Mouse (Mus musculus) common myeloid progenitor, adult 5-6 weeks (primary cell): Measurements from ENCODE around the gene Dusp3. TPM values are rescaled to one million over a fixed set of nuclear protein-coding genes. Genes with fewer than 3 reads are reported as not detected.

Source experiments
- ATAC-seq: replicated peaks from 2 replicates; pipeline ENCODE4 v1.8.0; 2016; ENCODE audit warnings: low read depth, mild to moderate bottlenecking, moderate TSS enrichment, inconsistent platforms; ENCODE audit not compliant: poor library complexity, severe bottlenecking
- total RNA-seq: library from RNA; stranded (forward); fragments of 200-1000, 187-1606 nt; gene quantifications from 2 replicates; pipeline ENCODE4 v1.2.3, GENCODE M21; 2017

Gene Dusp3
- 2.0 and 6.6 TPM in 2 replicates for total RNA-seq

DNA sequence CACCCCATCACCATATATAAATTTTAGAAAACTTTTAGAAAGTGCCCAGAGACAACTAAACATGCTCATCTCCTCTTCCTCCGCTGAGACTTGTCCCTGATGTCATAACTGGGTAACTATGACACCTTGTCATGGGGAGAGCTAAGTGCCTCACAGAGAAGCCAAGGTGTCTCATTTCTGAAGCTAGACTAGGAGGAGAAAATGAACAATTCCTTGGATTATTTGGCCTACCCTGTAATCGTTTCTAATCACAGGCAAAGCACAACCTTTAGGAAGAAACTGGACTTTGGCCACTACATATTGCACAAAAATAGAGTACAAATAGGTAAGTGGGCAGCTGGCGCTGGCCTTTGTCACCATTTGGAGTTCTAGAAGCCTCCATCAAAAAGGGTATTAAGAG, at the start of gene Dusp3:
Gene Dusp3 (minus strand): TSS at position 101 of the 400 bp plus-strand sequence.
- ATAC-seq, result no peak

DNA sequence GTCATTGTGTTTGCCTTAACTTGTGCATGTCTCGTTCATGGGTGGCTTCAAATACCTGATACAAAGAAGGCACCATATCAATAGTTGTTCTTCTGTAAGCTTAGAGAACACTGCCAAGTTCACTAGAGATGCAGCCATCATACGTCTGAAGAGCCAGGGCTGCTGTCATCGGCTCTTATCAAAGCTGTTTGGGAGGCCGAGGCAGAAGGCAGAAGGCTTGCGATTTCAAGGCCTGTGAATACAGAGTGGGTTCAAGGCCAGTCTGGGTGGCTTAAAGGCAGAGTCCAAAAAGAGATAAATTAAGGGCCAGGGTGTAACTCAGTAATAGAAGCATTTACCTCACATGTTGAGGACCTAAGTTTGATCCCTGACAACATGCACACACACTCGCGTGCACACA, 49.5 kb upstream of the Dusp3 start:
- no peak for ATAC-seq

DNA sequence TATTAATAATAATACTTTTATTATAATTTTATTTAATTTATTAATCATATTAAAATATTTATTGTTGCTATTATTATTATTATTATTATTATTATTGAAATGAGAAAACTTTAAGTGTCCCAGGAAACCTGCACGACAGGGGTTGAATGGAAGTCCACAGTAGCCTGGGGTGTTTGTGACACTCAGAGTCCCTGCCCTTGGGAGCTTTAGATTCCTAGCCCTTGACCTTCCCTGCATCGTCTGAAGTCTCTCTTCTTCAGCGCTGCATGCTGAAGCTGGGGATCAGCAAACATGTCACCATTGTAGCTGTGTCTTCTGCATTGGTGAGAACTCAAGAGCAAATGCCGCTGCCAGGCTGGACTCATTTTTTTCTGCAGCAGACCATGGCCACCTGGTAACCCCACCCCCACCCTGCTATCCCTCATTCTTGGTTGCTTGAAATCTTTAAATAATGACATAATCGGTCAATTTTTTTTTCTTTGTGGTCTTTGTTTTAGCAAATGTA, 48.7 kb upstream of the Dusp3 start:
- ATAC-seq, result no peak

DNA sequence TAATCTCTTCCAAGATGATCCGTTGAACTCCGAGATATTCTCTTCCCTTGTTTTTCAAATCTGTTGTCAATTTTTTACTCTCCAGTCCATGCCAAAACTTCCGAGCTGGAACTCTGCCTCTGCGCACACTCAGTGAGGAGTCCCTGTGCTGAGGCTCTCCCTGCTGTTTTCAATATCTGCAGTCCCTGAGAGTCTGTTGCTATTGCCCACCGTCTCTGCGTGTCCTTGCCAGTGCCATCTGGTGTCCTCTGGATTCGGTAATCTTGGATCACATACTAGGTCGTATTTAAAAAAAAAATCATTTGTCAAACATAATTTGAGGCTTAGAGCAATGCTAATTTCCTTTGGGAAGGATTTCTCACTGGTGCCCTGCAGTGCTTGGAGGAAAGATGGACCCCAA, 48.1 kb upstream of the Dusp3 start:
- ATAC-seq, result no peak

DNA sequence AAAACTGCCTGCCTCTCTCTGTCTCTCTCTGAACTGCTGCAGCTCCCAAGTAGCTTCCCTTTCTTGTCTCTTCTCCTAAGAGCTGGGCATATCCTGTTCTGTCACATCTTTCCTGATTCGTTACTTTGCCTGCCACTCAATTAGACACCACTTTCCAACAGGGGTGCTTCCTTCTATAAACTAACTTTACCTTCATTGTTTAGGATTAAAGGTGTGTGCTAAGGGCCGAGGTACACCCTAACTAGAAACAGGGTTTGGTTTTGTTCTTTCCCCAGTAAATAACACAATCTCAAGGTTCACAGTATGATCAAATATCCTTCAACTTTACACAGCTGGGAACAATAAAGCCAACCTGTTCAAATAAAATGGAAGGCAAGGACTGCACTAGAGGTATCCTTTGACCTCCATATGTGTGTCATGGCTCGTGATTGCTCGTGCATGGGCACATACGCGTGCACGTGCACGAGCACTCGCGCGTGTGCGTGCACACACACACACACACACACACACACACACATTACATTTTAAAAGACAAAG, 46.3 kb upstream of the Dusp3 start:
- no peak for ATAC-seq

DNA sequence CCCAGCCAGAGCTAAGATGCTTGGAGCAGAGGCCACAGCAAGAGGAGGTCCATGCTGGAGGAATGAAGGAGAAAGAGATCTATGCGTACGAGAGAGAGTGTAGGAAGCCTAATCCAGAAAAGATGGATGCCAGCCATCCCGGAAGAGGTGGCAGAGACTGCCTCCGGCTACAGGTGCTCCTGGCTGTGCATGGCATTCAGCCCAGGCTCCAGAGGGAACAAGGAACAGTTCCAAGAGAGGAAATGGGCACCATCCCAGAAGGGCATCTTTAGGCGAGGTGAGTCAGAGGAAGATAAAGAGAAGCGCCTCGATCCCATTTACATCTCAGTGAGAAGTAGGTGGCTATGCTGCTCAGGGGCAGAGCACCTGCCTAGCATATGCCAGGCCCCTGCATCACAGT, 44.3 kb upstream of the Dusp3 start:
- ATAC-seq, result no peak

DNA sequence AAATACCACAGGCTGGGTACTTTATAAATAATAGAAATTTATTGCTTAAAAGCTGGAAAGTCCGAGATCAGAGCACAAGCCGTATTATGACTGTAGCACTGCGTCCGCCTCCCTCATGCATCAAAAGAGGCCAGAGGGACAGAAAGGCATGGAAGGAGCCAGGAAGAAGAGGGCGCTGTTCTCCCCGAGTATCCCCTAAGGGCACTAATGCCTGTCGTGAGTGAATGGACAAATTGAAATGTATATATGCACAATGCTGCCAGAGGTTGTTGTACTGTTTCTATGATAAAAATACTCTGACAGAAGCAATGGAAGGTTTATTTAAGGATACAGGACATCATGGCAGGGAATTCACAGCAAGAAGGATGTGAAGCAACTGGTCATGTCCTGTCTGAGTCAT, 43.2 kb upstream of the Dusp3 start:
- ATAC-seq, result no peak

DNA sequence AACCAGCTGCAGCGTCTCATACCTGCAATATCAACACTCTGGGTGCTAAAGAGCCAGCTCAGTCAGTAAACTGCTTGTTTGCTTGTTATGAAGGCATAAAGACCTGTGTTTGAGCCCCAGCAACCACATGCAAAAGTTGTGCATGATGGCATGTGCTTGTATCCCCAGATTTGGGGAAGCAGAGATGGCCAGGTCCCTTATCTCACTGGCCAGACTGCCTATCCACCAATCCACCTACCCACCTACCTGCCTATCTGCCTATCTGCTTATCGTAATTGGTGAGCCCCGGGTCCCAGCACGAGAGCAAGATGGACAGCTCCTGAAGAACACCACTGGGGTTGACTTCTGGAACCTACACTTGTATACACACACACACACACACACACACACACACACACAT, 42.5 kb upstream of the Dusp3 start:
- no peak for ATAC-seq

DNA sequence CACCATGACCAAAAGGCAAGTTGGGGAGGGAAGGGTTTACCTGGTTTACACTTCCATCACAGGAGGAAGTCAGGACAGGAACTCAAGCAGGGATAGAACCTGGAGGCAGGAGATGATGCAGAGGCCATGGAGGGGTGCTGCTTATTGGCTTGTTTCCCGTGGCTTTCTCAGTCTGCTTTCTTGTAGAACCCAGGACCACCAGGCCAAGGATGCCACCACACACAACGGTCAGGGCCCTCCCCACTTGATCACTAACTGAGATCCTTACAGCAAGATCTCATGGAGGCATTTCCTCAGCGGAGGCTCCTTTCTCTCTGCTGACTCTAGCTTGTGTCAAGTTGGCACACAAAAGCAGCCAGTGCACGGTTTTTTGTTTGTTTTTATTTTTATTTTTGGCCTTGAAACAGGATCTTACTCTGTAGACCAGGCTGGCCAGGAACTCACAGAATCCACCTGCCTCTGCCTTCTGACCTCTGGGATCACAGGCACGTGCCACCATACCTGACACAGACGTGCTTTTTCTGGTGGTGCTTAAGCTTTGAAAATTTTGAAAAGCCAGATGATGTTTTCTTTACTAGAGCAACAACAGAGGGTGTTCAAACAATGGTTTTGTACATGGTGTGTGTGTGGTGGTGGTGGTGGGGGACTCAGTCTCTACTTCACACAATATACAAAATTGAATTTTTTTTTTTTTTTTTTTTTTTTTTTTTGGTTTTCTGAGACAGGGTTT, 41.4 kb upstream of the Dusp3 start, which contains the start of gene Mpp3:
Gene Mpp3 (minus strand): TSS at position 375 of the 730 bp plus-strand sequence.
- ATAC-seq, result no peak

DNA sequence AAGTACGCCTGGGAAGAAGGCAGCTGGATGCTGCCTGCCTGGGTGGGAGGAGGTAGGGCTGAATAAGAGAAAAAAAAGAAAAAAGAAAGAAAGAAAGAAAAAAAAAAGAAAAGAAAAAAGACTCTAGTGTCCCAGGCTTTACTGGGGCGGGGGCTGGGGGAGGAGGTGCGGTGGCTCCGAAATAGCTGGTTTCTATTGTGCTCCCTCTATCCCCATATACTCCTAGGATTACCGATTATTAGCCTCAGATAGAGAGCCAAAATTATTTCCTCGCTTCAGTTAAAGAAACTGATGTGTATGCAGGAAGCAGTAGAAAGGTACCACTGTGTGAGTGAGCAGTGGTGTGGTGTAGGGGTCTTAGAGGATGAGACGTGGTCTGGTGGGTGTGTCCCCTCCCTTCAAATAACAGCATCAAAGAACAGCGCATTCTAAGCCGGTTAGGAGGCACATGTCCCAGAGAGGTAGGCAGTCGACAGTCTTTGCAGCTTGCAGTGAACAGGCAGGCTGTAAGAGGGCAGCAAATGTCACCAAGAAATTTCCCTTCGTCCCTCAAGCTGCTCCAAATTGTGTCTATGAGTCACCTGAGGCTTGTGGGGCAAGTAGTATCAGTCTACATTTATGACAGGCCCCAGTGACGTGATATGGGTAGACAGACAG, 40.7 kb upstream of the Dusp3 start:
- no peak for ATAC-seq

DNA sequence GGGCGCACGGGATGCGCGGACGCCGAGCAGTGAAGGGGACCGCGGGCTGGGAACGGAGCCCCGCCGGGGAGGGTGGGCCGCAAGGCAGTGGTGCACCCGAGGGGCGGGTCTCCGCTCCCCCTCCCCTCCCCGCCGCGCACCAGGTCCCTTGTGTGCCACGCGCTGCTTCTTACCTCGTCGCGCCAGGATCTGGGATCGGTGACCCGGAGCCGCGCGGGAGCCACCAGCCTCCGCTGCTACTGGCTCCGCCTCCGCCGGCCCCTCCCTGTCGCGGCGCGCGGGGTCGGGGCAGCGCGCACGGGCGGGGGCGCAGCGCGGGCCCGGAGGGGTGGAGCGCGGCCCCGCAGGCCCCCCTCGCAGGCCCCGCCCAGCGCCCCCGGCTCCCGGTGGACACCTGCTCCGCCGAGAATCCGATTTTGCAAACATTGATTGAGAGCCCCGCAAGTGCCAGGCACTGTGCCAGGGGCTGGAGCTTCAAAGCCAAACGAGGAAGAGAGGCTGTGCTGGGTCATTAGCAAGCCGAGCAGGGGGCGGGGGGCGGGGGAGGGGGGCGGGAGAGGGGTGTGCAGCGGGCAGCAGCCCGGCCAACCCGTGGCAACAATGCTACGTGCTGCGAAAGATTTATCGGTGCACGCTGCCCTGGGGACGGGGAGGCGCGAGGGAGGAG, 40.0 kb upstream of the Dusp3 start:
- ATAC-seq, result peak; percentile 50; the same call in 1 of the 2 replicates

DNA sequence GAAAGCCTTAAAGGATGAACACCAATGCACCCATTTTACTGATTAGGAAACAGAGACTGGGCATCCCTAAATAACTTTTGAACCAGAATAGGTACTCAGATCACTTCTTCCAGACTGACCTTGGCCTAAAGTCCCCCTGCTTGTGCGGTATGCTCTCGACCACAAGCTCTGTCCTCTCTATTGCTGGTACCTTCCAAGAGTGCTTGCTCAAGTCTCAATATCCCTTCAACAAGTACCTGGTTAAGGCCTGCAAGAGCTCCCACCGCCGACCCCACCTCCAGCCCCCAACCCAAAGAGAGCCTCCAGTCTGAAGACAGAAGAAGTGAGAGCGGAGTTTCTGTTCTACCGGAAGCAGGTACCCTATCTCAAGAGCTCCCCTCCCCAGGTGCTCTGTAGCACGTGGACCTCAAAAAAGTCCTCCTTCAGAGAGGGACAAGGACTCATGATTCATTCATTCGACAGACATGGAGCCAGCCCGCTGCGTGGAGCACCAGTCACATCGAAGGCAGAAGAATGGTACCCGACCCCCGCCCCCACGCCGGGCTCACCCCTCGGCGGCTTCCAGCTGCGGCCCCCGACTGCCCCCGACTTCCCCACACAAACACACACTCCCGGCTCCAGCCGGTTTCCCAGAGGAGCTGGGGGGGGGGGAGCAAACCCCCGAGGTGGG, 39.3 kb upstream of the Dusp3 start:
- no peak for ATAC-seq

DNA sequence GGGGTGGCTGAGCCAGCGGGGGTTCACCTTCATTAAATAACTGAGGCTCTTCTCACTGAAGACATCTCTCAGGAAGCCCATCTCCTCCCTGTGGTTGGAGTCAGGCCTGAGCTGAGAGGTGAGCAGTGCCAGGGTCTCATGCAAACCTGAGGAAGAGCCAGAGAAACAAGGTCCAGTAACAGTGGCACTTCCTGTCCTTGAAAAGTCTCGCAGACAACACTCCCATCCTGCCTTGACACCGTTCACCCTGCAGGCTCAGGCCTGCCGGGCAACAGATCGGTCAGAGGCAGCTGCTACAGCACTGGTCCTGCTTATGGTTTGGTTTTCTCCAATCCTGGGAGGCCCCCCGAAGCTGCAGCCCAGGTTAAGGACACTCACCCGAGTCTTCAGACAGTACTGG, 38.5 kb upstream of the Dusp3 start:
- no peak for ATAC-seq

DNA sequence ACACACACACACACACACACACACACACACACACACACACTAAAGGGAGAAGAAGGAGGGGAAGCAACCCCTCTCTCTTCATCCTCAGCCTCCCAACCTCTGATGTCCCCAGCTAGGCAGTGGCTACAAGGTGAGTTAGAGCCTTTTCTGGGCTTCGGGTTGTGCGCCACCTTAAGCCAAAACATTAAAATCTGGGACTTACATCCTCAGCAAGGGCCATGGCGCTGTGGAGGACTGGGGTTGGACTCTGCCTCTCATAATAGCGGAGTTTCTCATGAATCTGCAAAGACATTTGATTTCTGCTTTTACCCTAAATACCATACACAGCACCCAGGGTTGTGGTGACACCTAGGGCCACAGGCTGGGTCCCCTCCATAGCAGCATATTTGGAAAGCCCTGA, 38.1 kb upstream of the Dusp3 start:
- ATAC-seq, result no peak

DNA sequence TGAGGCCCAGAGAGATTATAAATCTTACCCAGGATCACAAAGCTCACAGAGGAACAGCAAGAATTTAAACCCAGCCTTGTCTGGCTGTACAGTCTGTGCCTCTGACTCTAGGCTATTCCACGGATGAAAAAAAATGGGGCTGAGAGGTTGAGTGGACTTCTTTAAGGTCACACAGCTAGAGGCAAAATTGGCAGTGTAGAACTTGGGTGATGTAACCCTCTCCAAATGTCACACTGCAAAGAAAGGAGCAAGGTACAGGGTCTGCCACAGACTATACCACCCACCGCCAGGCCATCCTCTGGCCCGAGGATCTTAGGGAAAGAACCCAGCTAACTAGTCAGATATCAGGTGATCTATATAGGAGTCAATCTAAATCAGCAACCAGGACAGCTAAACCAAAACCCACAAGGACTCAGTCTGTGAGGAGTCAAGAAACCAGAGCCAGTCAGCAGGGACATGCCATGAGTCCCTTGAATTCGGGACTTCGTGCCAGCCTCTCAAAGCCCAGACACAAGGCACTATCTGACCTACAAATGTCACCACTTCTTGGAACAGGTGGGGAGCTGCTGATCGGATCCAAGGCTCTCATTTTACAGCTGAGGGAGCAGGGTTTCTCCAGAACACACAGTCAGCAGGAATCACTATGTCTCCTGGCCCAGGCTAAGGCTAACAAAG, 37.4 kb upstream of the Dusp3 start:
- no peak for ATAC-seq

DNA sequence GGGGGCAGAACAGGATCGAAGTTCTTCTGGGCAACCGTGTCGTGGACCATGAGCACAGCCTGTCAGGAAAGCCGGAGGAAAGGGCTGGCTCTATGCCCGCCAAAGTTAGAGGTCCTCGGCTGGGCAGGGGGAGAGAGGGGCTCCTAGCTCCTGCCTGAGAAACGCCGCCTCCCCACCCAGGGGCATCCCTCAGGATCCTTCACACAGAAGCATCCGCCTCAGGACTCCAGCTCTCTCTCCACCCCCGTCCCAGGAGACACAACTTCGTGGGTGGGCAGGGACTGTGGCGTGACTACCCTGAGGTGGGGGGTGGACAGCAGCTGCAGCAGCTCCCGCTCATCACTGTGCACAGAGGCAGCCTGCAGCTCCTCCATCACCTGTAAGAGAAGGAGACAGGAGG, 36.6 kb upstream of the Dusp3 start:
- no peak for ATAC-seq

DNA sequence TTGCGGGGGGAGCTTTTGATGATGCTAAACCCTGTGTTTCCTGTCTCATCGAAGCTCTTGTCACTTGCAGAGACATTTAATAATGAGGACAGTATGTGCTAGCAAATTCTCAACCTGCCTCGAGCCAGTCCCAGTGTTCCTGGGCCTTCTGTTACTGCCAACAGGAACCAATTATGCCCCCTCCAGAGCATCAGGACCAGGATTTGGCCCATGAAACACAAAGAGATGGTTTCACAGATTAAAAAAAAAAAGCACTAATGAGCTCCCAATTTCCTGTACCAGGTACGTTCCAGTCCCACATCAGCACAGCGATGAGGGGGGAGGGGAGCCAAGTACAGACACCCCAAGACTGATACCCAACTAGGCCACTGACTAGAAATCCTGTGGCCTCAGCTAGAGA, 34.4 kb upstream of the Dusp3 start:
- ATAC-seq, result no peak

DNA sequence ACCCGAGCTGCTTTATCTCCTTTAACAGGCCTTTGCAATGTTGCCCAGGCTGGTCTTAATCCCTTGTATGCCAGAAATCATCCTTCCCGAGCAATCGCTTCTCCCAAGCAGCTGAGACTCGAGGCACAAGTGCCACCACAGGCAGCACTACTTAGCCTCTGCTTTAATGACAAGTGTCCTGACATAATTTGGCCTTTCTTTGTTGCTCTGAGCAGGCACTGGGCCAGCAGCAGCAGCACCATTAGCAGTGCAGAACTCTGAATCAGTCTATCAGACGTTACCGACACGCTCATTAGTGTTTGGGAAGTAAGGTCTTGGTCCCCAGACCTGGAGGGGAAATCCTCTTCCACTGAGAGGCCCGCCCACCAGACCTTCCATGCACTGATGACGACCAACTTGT, 32.9 kb upstream of the Dusp3 start:
- no peak for ATAC-seq

DNA sequence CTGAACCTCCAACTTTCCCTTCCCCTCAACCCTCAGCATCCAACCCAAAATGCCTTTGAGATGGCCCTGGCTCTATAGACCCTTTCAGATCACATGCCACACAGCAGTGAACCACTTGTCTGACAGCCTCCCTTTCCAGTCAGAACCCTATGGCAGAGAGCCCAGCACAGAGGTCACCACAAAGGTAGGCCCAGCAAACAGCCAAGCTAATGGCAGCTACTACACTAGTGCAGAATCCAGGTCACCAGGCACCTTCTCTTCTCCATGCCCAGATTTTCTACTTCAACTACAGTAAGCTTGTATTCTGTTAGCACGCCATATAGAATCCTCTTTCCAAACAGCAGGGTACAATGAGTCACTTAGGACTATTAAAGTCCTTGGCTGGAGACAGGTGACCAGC, 29.3 kb upstream of the Dusp3 start:
- no peak for ATAC-seq

DNA sequence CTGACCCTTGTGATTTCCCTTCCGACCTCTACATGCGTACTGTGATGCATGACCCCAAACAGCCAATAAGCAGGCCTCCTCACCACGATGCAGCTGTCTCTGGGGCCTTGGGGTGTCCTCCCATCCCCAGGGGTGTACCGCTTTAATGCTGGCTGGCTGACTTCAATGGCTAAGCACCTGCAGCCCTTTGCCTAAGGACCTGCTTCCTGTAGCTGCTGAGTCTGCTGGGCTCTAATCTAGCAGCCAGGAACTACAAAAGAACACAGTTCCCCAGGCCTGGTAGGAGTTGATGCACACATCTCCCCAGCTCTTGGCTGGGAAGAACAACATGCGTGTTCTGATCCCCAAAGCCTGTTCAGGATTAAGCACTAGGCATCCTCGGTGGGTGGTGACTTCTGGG, 28.7 kb upstream of the Dusp3 start:
- ATAC-seq, result no peak
